Mouse (Mus musculus): Measurements from ENCODE around the gene Glrp1. TPM values are rescaled to one million over a fixed set of nuclear protein-coding genes. Genes with fewer than 3 reads are reported as not detected.

Glrp1 gene
- polyA plus RNA-seq, 1 experiment from 2014 or later = not detected

DNA sequence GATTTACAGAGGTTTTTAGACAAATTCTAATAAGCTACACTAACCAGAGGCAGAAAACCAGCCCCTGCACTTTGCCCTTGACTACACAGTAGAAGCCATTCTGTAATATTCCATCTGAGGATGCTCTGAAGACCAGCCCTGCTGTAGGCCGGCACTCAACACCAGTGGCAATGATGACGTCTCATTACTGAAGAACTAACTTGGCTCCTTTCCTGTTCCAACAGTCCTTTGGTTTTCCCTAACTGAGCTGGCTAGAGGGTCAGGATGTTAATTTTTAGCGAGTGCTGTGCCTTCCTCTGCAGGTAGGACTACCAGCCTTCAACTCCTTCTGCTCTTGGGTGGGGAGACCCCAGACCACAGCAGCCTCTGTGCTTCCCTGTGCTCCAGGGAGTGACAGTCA lies 55.2 kb downstream of the Glrp1 start:
- Histone ChIP-seq H3K9me3 (ENCODE audit: control insufficient read depth, low read length) (no peaks in the 10 kb centered on the region), H3K4me3 (replicated peaks; ENCODE audit: low read depth, low read length) (no peak overlapping the region), H3K4me1 (ENCODE audit: control insufficient read depth, insufficient read depth, low read length) (no peaks in the 10 kb centered on the region), H3K4me2 (ENCODE audit: low read length) (no peak overlapping the region), H3K27ac (replicated peaks; ENCODE audit: low read depth, low read length) (no peak overlapping the region), H3K9ac (replicated peaks; ENCODE audit: low read length) (no peak overlapping the region), H3K36me3 (ENCODE audit: control insufficient read depth, insufficient read depth, low read length) (no peaks in the 10 kb centered on the region), H3K27me3 (ENCODE audit: control insufficient read depth, insufficient read depth, low read length) (no peaks in the 10 kb centered on the region)
- ATAC-seq (ENCODE audit: low FRiP score, low TSS enrichment) = no peak
- 55% methylated on average over 3 of the region's 3 CpGs for WGBS
- no peak for DNase-seq

DNA sequence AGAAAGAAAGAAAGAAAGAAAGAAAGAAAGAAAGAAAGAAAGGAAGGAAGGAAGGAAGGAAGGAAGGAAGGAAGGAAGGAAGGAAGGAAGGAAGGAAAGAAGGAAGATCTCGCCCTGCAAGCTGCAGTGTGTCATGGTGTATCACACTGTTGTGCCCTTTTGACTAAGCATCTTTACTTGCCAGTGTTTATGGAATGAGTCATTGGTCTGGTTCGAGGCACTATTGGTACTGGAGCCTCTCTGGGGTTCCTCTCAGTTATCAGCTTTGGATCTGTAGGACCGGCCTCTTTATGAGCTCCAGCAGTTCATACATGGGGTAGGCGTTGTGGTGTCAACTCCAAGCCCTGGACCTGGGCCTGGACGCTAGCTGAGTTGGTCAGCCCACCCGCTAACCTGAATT lies 57.7 kb downstream of the Glrp1 start:
- 89% methylated on average over 6 of the region's 6 CpGs for WGBS
- no peaks in the 10 kb centered on the region for H3K27me3 ChIP-seq (ENCODE audit: control insufficient read depth, insufficient read depth, low read length)
- no peaks in the 10 kb centered on the region for H3K9me3 ChIP-seq (ENCODE audit: control insufficient read depth, low read length)
- ATAC-seq (ENCODE audit: low FRiP score, low TSS enrichment) (no peak), DNase-seq (no peak)
- H3K4me2 ChIP-seq (ENCODE audit: low read length) = no peak overlapping the region
- H3K4me1 ChIP-seq (ENCODE audit: control insufficient read depth, insufficient read depth, low read length) = peaks cover 5% of the 10 kb centered on the region; the same call in 1 of the 2 replicates
- H3K27ac ChIP-seq (replicated peaks; ENCODE audit: low read depth, low read length) = no peak overlapping the region
- H3K9ac ChIP-seq (replicated peaks; ENCODE audit: low read length) = no peak overlapping the region
- H3K4me3 ChIP-seq (replicated peaks; ENCODE audit: low read depth, low read length) = no peak overlapping the region
- no peaks in the 10 kb centered on the region for H3K36me3 ChIP-seq (ENCODE audit: control insufficient read depth, insufficient read depth, low read length)

DNA sequence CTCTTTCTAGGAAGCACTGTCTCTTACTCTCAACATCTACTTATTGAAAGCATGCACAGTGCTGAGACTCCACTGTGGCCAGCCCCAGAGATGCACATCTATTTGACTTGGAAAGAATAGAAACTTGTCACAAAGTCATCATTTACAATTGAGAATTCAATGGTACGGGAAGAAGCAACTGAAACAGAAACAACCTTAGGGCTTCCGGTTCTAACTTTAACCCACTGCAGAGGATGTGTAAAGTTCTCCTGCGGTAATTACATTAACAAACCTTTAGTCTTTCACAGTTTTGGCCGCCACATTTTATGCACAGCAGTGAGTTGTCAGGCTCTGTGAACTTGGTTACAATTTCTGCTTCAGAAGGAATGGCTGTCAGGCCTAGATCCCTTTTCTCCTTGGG lies 59.2 kb downstream of the Glrp1 start:
- peaks cover 13% of the 10 kb centered on the region; the same call in 1 of the 2 replicates for H3K4me1 ChIP-seq (ENCODE audit: control insufficient read depth, insufficient read depth, low read length)
- no peaks in the 10 kb centered on the region for H3K27me3 ChIP-seq (ENCODE audit: control insufficient read depth, insufficient read depth, low read length)
- no peak overlapping the region for H3K4me3 ChIP-seq (replicated peaks; ENCODE audit: low read depth, low read length)
- WGBS = 86% methylated on average over 4 of the region's 4 CpGs
- H3K9me3 ChIP-seq (ENCODE audit: control insufficient read depth, low read length) = no peaks in the 10 kb centered on the region
- H3K27ac ChIP-seq (replicated peaks; ENCODE audit: low read depth, low read length) = no peak overlapping the region
- H3K36me3 ChIP-seq (ENCODE audit: control insufficient read depth, insufficient read depth, low read length) = no peaks in the 10 kb centered on the region
- H3K9ac ChIP-seq (replicated peaks; ENCODE audit: low read length) = no peak overlapping the region
- no peak for ATAC-seq (ENCODE audit: low FRiP score, low TSS enrichment)
- DNase-seq = no peak
- no peak overlapping the region for H3K4me2 ChIP-seq (ENCODE audit: low read length)

Other genes with a start within 250 kb of the Glrp1 start
- 52.9 and 80.2 TPM in 2 replicates for gene Hjurp, start 232.4 kb downstream of the Glrp1 start, polyA plus RNA-seq (2014; fragmentation: Nextera tagmentation; extraction: Ambion mirVana)
- gene Trpm8, start 232.4 kb downstream of the Glrp1 start, polyA plus RNA-seq (2014; fragmentation: Nextera tagmentation; extraction: Ambion mirVana) = 0.14 TPM in 1 of 2 replicates, not detected in the other
- gene Spp2, start 103.1 kb downstream of the Glrp1 start, polyA plus RNA-seq (2014; fragmentation: Nextera tagmentation; extraction: Ambion mirVana) = 0.47 and 0.81 TPM in 2 replicates
- gene Arl4c, start 192.2 kb upstream of the Glrp1 start, polyA plus RNA-seq (2014; fragmentation: Nextera tagmentation; extraction: Ambion mirVana) = 23.4 and 30.3 TPM in 2 replicates